Mouse (Mus musculus) gastrocnemius, postnatal 25 days (tissue): ENCODE measurements around the gene Srsf5. TPM values are rescaled to one million over a fixed set of nuclear protein-coding genes. Genes with fewer than 3 reads are reported as not detected.
A peak's percentile ranks its signal among the peaks of the same experiment; 100 is the strongest.
"Not testable (repeated sequence)": the region's sequence is repeated elsewhere in the genome, so short reads cannot be mapped to it uniquely, and the experiment has no call there.

ENCODE experiments used
- DNase-seq: peaks from one replicate; pipeline ENCODE4 v3.0.0; 2022
- total RNA-seq, 2 experiments: library from RNA; stranded (reverse); gene quantifications; 1 replicate in 1 of 2; 2 replicates in 1 of 2; pipeline ENCODE4 v1.2.3; 2021

Gene Srsf5
- total RNA-seq, 2 experiments from 2014 or later: 72.3 to 75.0 TPM

DNA sequence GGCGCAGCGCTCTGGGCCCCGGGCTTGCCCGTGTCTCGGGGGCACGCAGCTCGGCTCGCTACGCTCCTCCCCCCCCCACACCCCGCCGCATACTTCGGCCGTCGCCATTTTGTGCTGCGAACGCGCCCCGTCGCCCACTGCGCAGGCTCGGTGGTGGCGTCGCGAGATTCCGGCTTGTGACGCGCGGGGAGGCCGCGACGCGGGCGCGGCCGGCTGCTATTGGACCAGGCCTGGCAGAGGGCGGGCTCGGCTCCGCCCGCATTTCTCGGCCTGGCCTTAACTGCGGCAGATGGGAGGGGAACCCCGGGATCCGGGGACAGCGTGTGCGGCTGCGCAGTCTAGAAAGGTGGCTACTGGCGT lies 672 bp downstream of the Srsf5 start:
- DNase-seq: peak; percentile 95

DNA sequence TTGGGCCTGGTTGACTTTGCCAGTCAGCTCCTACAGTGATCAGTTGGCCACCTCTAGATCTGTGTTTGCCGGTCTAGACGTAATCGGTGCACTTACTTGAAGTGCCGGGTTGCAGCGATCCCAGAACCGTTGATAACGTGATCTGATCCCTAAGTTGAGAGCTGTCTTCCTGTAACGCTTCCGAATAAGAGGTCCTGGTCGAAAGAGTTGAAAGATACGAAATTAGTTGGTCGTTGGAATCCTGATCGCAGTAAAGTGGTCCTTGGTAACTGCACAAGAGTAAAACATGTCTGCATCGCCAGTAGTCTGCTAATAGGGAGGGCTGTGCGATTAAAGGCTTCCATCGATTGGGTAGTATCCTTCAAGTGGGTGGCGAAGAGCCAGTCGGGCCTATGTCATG lies 2.9 kb downstream of the Srsf5 start:
- DNase-seq: no peak

GRCm38 (mm10) chr12:80949603-80950002 lies 4.3 kb downstream of the Srsf5 start:
- DNase-seq: not testable (repeated sequence)

DNA sequence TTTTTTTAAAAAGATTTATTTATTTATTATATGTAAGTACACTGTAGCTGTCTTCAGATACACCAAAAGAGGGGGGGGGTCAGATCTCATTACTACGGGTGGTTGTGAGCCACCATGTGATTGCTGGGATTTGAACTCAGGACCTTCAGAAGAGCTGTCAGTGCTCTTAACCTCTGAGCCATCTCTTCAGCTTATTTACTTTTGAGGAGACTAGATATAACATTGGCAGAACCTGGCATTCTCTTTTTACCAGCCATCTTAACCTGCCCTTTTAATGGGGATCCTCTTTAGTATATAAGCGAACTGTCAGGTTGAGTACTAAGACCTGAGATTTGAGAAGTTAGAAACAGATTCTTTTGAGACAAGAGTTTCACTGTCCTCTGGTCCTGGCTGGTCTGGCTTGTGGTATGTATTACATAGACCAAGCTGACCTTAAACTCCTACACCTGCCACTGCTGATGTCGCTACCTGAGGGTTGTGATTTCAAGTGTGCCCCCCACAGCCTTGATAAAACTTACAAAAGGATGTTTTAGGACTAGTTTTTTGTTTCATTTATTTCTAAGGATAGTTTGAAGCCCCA lies 6.4 kb downstream of the Srsf5 start:
- DNase-seq: no peak

- DNase-seq: no peak
Measured at GRCm38 (mm10) chr12:80952526-80952925, 7.2 kb downstream of the Srsf5 start.

DNA sequence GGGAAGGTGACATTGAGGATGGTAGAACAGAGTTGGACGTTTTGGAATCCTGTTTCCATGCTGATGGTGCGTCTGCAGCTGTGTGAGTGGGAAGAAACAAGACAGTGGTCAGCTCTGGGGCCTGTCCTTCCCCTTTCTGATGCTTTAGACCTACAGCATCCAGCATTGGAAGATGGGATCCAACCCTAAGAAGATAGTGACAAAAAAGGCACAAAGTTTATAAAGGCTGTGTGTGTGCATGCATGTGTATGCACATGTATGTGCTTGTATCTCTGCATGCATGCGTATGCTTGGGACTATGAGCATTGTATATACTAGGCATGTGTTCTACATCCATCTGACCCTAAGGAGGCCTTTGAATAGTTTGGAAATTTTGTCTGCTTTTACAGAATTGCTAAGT lies 10.7 kb downstream of the Srsf5 start:
- no peak for DNase-seq

DNA sequence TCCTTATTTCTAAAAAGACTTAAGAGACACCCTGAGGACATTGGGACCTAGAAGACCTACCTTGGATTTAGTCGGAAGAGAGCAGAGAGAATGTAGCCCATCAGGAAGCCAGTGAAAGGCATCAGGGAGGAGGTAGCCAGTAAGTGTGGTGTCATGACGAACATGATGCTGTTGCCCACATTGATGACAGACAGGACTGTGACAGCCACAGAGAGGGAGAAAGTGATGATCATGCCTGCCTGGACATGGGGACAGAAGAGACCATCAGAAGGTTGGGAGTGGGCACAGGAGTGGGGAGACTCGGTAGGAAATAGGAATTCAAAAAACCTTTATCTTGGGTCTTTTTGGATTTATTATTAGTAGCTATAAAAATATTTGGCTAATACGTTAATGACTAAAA lies 12.7 kb downstream of the Srsf5 start:
- DNase-seq: no peak

- DNase-seq: no peak
Measured at GRCm38 (mm10) chr12:80962566-80962965, 17.3 kb downstream of the Srsf5 start.

- no peak for DNase-seq
Measured at GRCm38 (mm10) chr12:80966059-80966838, 20.9 kb downstream of the Srsf5 start.

GRCm38 (mm10) chr12:80967918-80968317 lies 22.6 kb downstream of the Srsf5 start:
- no peak for DNase-seq

GRCm38 (mm10) chr12:80968605-80969004 lies 23.3 kb downstream of the Srsf5 start, which contains the start of gene Slc10a1:
TSS of gene Slc10a1 (minus strand) at chr12:80968705.
- DNase-seq: no peak

DNA sequence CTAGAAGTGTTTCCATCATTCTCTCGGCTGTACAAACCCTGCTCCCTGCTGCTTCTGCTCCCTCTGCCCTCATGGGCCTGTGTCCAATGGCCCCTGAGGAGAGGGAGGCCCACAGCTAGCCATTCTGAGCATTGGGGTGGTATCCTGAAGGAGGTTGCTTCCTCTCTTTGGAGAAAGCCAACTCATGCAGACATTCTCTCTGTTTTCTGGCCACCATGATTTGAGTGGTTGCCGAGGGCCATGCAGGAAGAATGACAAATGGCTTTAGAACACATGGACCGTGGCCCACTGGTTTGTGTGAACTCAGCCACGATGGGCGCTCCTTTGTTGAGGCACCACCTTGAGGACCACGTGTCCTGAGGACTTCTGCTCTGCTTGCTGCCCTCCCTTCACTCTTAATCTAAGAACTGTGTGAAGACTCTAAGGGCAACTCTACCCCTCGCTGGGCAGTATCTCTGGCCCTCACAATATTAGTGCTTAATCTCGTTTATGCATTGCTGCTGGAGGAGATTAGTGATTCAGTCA lies 24.9 kb downstream of the Srsf5 start:
- DNase-seq: no peak

GRCm38 (mm10) chr12:80971756-80972155 lies 26.5 kb downstream of the Srsf5 start:
- no peak for DNase-seq

DNA sequence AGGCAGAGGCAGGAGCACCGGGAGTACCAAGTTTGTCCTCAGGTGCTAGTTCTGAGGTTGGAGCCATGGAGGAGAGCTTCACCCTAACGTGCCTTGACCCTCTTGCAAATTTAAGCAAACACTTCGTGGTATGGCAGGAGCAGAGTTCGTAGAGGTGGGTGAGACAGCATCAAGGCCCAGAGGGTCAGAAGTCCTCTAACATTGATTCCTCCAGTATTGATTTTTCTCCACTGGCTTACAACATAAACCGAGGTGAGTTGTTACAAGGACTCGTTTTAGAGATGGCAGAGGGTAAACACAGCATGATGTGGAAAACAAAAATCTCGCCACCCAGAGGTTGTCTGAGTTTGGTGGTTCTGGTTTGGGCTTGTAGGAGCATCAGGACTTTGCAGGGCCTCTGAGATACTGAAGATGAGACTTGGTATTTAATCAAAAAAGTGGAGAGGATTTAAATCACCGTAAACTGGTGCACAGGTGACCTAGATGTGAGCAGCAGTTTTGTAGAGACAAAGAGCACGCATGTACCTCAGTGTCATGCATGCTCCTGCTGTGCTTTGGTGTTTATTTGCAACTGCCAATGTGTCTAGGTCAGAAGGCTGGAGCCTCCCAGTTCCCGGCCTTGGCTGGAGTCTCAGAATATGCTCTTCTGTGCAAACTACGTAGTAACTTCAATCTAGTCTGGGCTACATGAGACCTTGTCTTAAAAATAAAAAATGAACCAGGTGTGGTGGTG lies 30.8 kb downstream of the Srsf5 start:
- DNase-seq: no peak

DNA sequence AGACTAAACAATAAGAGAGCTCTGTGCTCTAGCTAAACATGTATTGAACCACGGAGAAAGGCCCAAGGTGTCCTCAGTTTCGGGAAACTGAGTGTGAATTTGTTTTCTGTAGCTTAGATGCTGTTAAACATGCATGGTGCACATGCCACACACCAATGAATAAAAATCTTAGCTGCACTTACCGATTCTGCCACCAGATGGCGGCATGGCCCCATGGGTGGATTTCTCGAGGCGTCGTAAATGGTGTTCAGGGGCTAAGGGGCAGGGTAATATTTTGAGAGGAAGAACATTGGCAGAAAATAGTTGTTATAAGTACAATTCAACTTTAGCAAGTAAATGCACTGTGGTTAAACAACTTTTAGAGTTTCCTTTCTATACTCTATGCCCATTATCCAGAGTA lies 37.0 kb downstream of the Srsf5 start:
- no peak for DNase-seq

GRCm38 (mm10) chr12:80983695-80984094 lies 38.4 kb downstream of the Srsf5 start:
- no peak for DNase-seq

GRCm38 (mm10) chr12:80986628-80987027 lies 41.3 kb downstream of the Srsf5 start:
- DNase-seq: no peak

GRCm38 (mm10) chr12:80988286-80988685 lies 43.0 kb downstream of the Srsf5 start:
- DNase-seq: no peak

DNA sequence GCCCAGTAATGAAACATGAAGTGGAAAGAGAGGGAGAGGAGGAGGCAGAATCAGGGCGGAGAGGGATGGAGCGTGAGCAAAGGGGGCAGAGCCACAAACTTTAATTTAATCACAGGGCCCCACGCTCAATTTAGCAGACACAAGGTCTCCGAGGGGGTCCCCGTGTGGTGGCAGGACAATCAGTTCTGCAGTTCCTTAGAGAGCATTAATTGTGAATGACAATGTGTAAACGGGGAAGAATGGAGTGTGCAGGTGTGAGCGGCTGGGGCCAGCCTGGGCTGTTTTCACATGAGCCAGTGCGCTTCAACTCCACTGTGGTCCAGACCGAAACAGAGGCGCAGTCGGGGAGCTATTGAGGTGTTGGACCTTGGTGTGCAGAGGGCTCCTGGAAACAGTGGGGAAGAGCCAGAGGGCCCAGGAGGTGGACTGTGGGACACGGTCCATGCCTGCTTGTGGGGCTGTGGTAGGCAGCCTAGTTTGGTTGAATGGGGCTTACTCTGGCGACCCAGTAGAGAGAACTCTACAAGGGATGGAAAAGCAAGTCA lies 45.7 kb downstream of the Srsf5 start:
- no peak for DNase-seq

DNA sequence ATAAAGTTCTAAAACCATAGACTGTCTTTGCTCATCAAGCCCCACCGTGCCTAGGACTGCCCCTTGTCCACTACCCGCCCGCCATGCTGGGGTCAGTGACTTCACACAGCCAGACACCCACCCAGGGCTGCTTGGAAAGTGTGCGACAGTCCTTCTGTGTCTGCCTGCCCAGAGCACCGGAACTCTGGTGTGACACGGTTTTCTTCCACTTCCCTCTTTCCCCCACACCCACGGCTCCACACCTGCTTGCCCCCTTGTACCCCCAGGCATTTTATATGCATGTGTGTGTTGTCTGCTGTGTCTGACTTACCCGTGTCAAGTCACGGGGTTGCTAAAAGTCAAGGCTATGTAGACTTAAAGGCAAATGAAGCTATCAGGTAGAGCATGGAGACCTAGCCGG lies 46.5 kb downstream of the Srsf5 start:
- DNase-seq: no peak

- no peak for DNase-seq
Measured at GRCm38 (mm10) chr12:80992540-80993122, 47.3 kb downstream of the Srsf5 start.

DNA sequence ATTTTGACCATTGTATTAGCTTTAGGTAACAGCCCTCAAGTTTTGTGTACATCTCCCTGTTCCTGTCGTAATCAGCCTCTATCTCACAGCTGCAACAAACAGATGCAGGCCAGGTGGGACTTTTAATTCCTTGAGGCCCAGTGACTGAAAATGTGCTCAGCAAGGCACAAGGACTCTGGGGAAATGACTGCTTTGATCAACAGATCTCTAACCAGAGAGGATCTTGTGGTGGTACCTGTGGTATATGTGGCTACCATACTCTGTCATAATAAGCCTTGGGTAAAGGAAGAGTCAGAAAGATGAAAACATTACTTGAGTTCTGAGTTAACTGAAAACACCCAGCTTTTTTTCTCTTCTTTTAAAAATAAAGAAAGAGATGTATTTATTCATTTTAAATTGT lies 48.5 kb downstream of the Srsf5 start:
- DNase-seq: no peak
